Mouse (Mus musculus): ENCODE data around the gene Lipc.

DNA sequence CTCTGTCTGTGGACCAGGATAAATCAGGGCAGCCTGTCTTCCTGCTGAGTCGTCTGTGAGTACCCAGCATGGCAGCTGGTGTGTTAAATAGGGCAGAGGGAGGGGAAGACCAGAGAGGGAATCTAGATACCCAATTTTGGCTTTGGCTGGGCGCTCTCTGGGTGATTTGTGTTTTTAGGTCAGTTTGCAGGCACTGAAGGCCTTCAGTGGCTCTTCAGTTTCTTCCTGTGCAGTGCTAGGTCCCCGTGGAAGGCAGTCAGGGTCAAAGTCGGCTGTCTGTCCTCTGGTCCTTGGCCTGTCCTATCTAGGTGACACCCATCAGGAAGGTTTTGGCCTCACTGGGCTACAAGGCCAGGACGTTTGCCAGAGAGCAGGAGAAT, 21.4 kb downstream of the Lipc start:
- TF ChIP-seq CTCF (IDR thresholded peaks at IDR 0.05; ENCODE audit: borderline replicate concordance, insufficient read depth, low read depth, low read length), result no peak
- TF ChIP-seq POLR2A (IDR thresholded peaks at IDR 0.05; ENCODE audit: borderline replicate concordance, insufficient read depth, low read length), result peak; percentile 43; the same call in 1 of the 2 replicates

All from cerebellum, adult 2 months (tissue).